Mouse (Mus musculus) heart, embryonic 11.5 days (tissue): ENCODE results near the gene Tnr. TPM values are rescaled to one million over a fixed set of nuclear protein-coding genes. Genes with fewer than 3 reads are reported as not detected.

Experiments
- ATAC-seq: fragments of 200-750 bp; cut with Nextera tagmentation; replicated peaks from 2 replicates; pipeline ENCODE4 v1.8.0; 2017; ENCODE audit warnings: moderate library complexity; ENCODE audit not compliant: insufficient number of reproducible peaks, low FRiP score, low TSS enrichment
- H3K27ac ChIP-seq: fragments of 300-500 bp; sonication (generic); 2 replicates; pipeline ENCODE4 v1.5.1; 2014; ENCODE audit warnings: mild to moderate bottlenecking, low read depth, low read length
- H3K27me3 ChIP-seq: fragments of 300-500 bp; sonication (generic); 2 replicates; pipeline ENCODE4 v1.6.1; 2014; ENCODE audit warnings: mild to moderate bottlenecking, low read length, mixed read lengths; ENCODE audit not compliant: control insufficient read depth, insufficient read depth
- H3K36me3 ChIP-seq: fragments of 300-500 bp; sonication (generic); 2 replicates; pipeline ENCODE4 v1.6.1; 2014; ENCODE audit warnings: mild to moderate bottlenecking, low read length, moderate library complexity, mixed read lengths; ENCODE audit not compliant: control insufficient read depth, insufficient read depth
- H3K4me1 ChIP-seq: fragments of 300-500 bp; sonication (generic); 2 replicates; pipeline ENCODE4 v1.6.1; 2014; ENCODE audit warnings: low read length; ENCODE audit not compliant: control insufficient read depth, insufficient read depth
- H3K4me2 ChIP-seq: fragments of 300-500 bp; sonication (generic); 2 replicates; pipeline ENCODE4 v1.6.1; 2014; ENCODE audit warnings: mild to moderate bottlenecking, moderate library complexity
- H3K4me3 ChIP-seq: fragments of 300-500 bp; sonication (generic); 2 replicates; pipeline ENCODE4 v1.5.1; 2014; ENCODE audit warnings: low read depth, low read length
- H3K9ac ChIP-seq: fragments of 300-500 bp; sonication (generic); 2 replicates; pipeline ENCODE4 v1.6.1; 2014; ENCODE audit warnings: mild to moderate bottlenecking, low read depth, low read length, moderate library complexity
- H3K9me3 ChIP-seq: fragments of 300-500 bp; sonication (generic); replicated peaks from 2 replicates; pipeline ENCODE4 v1.6.1; 2016; ENCODE audit warnings: low read length; ENCODE audit not compliant: control insufficient read depth
- WGBS: fragments of 180-500 bp; shearing (Covaris S2); extraction: QIAGEN DNeasy Blood & Tissue Kit; methylation state at CpG from one replicate; pipeline ENCODE4 v1.1.7; 2014; ENCODE audit not compliant: insufficient replicate concordance; 5-methylcytosine and 5-hydroxymethylcytosine counted together
- polyA plus RNA-seq: library from polyadenylated mRNA; unstranded; fragments of >200 nt; fragmentation: Nextera tagmentation; extraction: Ambion mirVana; gene quantifications from 2 replicates; pipeline ENCODE4 v1.2.1, GENCODE M21; 2014

The Tnr gene
- polyA plus RNA-seq, 1 experiment from 2014 or later, result 0.33 TPM

DNA sequence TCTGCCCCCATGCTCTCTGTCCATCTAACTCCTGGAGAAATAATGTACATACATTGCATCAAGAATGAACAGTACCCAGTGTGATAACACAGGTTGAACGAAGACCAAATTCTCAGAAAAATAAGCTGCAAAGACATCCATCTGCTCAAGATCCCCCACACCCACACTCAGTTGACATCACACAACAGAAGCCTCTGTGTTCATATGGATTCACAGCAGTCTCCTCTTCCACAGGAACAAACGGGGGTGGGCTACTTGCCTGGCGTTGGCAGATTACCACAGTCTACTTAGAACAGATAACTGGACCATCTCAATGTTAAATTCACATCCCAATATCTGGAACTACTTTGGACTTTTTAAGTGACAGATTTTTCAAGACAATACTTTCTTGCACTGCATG, 349.3 kb downstream of the Tnr start:
- H3K9ac ChIP-seq, result no peak overlapping the region

DNA sequence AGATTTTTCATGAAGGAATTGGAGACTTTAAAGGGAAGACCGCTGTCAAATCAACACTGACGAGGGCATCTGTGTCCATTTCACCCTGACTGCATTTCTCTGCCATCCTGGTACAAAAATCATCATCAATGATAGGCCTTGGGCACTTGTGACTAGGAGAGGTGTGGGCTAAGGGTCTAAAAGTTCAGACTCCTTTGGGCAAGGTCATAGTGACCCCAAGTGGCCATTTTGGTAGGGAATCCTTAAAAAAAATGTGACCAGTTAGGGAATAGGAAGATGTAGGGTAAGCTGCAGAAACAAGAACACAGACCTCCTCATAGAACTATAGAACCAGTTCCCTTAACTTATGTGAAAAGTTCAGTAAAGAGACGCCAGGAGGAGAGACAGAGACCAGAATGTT, 355.1 kb downstream of the Tnr start:
- Histone ChIP-seq H3K9me3 (no peaks in the 10 kb centered on the region), H3K9ac (no peak overlapping the region), H3K36me3 (no peaks in the 10 kb centered on the region), H3K4me2 (no peak overlapping the region), H3K27ac (no peak overlapping the region), H3K4me3 (no peak overlapping the region), H3K4me1 (no peaks in the 10 kb centered on the region), H3K27me3 (no peaks in the 10 kb centered on the region)
- 53% methylated on average over 3 of the region's 3 CpGs for WGBS
- no peak for ATAC-seq

More for the DNA sequence above, 349.3 kb downstream of the Tnr start:
- H3K27me3 ChIP-seq, result no peaks in the 10 kb centered on the region
- H3K9me3 ChIP-seq, result no peaks in the 10 kb centered on the region
- no peaks in the 10 kb centered on the region for H3K36me3 ChIP-seq
- WGBS, result 63% methylated on average over 3 of the region's 3 CpGs
- H3K4me2 ChIP-seq, result no peak overlapping the region
- ATAC-seq, result no peak
- H3K4me3 ChIP-seq, result no peak overlapping the region
- H3K4me1 ChIP-seq, result no peaks in the 10 kb centered on the region
- H3K27ac ChIP-seq, result no peak overlapping the region

GRCm38 (mm10) chr1:159879866-159880265, 356.3 kb downstream of the Tnr start:
- no peak for ATAC-seq
- no peaks in the 10 kb centered on the region for H3K4me1 ChIP-seq
- 67% methylated on average over 4 of the region's 4 CpGs for WGBS
- H3K9ac ChIP-seq, result no peak overlapping the region
- H3K36me3 ChIP-seq, result no peaks in the 10 kb centered on the region
- H3K4me2 ChIP-seq, result no peak overlapping the region
- no peak overlapping the region for H3K4me3 ChIP-seq
- H3K9me3 ChIP-seq, result no peaks in the 10 kb centered on the region
- H3K27me3 ChIP-seq, result no peaks in the 10 kb centered on the region
- no peak overlapping the region for H3K27ac ChIP-seq

GRCm38 (mm10) chr1:159885476-159885875, 361.9 kb downstream of the Tnr start:
- WGBS, result 42% methylated on average over 3 of the region's 3 CpGs
- Histone ChIP-seq H3K27me3 (no peaks in the 10 kb centered on the region), H3K4me1 (no peaks in the 10 kb centered on the region), H3K36me3 (no peaks in the 10 kb centered on the region), H3K9ac (no peak overlapping the region), H3K4me3 (no peak overlapping the region), H3K27ac (no peak overlapping the region), H3K4me2 (no peak overlapping the region), H3K9me3 (no peaks in the 10 kb centered on the region)
- ATAC-seq, result no peak

GRCm38 (mm10) chr1:159888611-159889010, 365.0 kb downstream of the Tnr start:
- H3K27me3 ChIP-seq, result no peaks in the 10 kb centered on the region
- 90% methylated on average over 5 of the region's 5 CpGs for WGBS
- no peak for ATAC-seq
- H3K9ac ChIP-seq, result no peak overlapping the region
- no peaks in the 10 kb centered on the region for H3K4me1 ChIP-seq
- no peaks in the 10 kb centered on the region for H3K9me3 ChIP-seq
- no peak overlapping the region for H3K4me2 ChIP-seq
- H3K27ac ChIP-seq, result no peak overlapping the region
- no peak overlapping the region for H3K4me3 ChIP-seq
- no peaks in the 10 kb centered on the region for H3K36me3 ChIP-seq

DNA sequence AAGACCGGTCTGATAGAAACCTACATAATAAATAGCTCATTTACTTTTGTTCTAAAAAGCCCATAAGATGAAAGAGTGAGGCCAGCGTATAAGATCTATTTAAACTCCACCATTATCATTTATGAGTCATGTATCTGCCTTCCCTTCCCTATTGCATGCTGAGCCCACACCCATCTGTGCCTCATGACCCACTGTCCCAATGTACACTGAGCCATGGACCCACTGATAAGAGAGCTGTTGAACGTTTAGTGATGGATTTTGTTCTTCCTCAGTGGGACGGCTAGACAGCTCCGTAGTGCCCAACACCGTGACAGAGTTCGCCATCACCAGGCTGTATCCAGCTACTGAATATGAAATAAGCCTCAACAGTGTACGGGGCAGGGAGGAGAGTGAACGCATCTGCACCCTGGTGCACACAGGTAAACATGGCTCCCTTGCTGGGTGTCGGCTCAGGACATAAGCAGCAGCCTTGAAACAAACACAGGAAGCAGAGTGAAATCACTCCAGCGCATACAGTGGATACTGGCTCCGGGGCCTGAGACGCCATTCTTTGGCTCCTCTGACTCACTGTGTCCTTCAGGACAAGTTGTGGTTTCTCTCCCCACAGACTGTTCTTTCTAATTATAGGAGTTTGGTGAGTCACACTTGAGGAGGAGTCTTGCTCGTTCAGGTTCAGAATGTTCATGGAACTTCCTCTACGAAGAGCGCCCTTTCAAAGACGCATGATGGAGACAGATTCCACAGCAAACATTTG, 365.6 kb downstream of the Tnr start:
- H3K4me3 ChIP-seq, result no peak overlapping the region
- H3K36me3 ChIP-seq, result no peaks in the 10 kb centered on the region
- no peaks in the 10 kb centered on the region for H3K4me1 ChIP-seq
- WGBS, result 75% methylated on average over 17 of the region's 17 CpGs
- ATAC-seq, result no peak
- no peaks in the 10 kb centered on the region for H3K9me3 ChIP-seq
- H3K27ac ChIP-seq, result no peak overlapping the region
- H3K9ac ChIP-seq, result no peak overlapping the region
- no peak overlapping the region for H3K4me2 ChIP-seq
- H3K27me3 ChIP-seq, result no peaks in the 10 kb centered on the region

GRCm38 (mm10) chr1:159890524-159890923, 367.0 kb downstream of the Tnr start:
- ATAC-seq, result no peak
- H3K9ac ChIP-seq, result no peak overlapping the region
- no peaks in the 10 kb centered on the region for H3K9me3 ChIP-seq
- WGBS, result 69% methylated on average over 5 of the region's 5 CpGs
- H3K36me3 ChIP-seq, result no peaks in the 10 kb centered on the region
- H3K4me3 ChIP-seq, result no peak overlapping the region
- H3K4me2 ChIP-seq, result no peak overlapping the region
- no peak overlapping the region for H3K27ac ChIP-seq
- H3K4me1 ChIP-seq, result no peaks in the 10 kb centered on the region
- H3K27me3 ChIP-seq, result no peaks in the 10 kb centered on the region

GRCm38 (mm10) chr1:159895094-159895493, 371.5 kb downstream of the Tnr start:
- H3K9ac ChIP-seq, result no peak overlapping the region
- no peaks in the 10 kb centered on the region for H3K36me3 ChIP-seq
- H3K4me2 ChIP-seq, result no peak overlapping the region
- H3K27ac ChIP-seq, result no peak overlapping the region
- no peak overlapping the region for H3K4me3 ChIP-seq
- no peaks in the 10 kb centered on the region for H3K27me3 ChIP-seq
- H3K9me3 ChIP-seq, result no peaks in the 10 kb centered on the region
- H3K4me1 ChIP-seq, result no peaks in the 10 kb centered on the region
- WGBS, result 53% methylated on average over 3 of the region's 3 CpGs
- ATAC-seq, result no peak

- WGBS, result 70% methylated on average over 3 of the region's 3 CpGs
- Histone ChIP-seq H3K9ac (no peak overlapping the region), H3K4me3 (no peak overlapping the region), H3K9me3 (no peaks in the 10 kb centered on the region), H3K27me3 (no peaks in the 10 kb centered on the region), H3K36me3 (no peaks in the 10 kb centered on the region), H3K4me1 (no peaks in the 10 kb centered on the region), H3K4me2 (no peak overlapping the region), H3K27ac (no peak overlapping the region)
- ATAC-seq, result no peak
Observed at GRCm38 (mm10) chr1:159899991-159900390, 376.4 kb downstream of the Tnr start.
